Mouse (Mus musculus): Measurements from ENCODE around the gene Rapgef3. TPM values are rescaled to one million over a fixed set of nuclear protein-coding genes. Genes with fewer than 3 reads are reported as not detected.

Gene Rapgef3
- total RNA-seq, 2 experiments from 2014 or later, result 33.1 to 35.1 TPM

DNA sequence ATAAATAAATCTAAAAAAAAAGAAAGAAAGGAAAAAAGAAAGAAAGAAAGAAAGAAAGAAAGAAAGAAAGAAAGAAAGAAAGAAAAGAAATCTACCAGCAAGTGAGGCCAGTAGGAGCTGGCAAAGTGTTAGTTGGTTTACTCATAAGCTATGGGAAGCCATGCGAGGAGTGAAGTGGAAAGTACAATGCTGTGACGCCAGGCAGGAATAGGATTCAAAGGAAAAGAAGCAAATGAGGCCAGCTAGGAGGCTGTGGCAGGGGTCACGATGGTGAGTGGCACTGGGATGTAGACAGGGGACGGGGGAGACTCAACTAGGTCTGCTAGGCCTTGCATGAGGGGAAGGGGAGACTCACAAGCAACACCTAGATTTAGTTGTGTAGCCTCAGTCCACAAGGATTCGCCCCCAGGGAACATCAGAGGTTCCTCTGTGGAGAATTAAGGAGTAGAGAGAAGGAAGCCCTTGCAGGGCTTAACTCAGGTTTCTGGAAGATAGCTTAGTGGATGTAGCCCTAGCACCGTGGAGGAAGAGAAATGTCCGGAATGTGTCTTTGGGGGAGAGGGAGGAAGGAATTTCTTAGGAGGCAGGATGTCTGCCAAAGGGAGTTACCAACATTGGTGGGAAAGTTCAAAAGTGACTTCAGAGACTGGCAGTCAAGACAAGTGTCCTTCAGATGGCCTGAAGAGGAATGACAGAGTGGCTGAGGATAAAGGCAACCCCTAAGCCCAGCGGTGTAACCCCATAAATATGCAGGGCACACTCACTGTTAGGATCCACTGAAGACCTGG lies 10.7 kb upstream of the Rapgef3 start, which contains the start of gene Slc48a1:
TSS of gene Slc48a1 (plus strand) at position 210 of the 788 bp plus-strand sequence.
- DNase-seq (ENCODE audit: low spot score in 2 of 2), result no peak
- intact Hi-C loops (cut with DNase I), result no loop called here

- no peak for DNase-seq (ENCODE audit: low spot score in 2 of 2)
- intact Hi-C loops (cut with DNase I), result loop anchor here (1.0 kb wide), 1 partner anchor 59 kb away; no protein-coding TSS in a partner anchor
These were observed 9.1 kb upstream of the Rapgef3 start for GRCm38 (mm10) chr15:97776919-97777318.

GRCm38 (mm10) chr15:97776514-97776913 lies 8.7 kb upstream of the Rapgef3 start:
- intact Hi-C loops (cut with DNase I), result loop anchor here (1.0 kb wide), 1 partner anchor 58 kb away; no protein-coding TSS in a partner anchor
- peak; percentile 73 to 81 for DNase-seq (ENCODE audit: low spot score in 2 of 2)

DNA sequence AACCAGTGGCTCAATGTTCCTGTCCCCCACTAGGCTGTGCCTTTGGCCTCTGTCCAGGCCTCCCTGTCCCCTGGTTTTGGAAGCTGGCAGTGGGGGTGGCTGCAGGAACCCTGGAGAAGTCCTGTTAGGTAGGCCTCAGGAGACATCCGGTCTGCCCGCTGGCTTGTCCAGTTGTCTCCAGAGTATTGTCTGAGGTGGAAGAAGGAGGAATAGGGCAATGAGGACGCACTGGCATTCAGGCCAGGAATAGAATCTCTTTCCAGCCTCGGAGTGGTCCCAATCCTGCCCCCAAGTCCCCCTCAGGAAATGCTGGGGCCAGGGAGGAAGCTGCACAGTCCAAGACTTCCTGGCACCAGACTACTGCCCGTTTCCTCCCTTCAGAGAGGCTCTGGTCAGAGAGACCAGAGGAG lies 6.2 kb upstream of the Rapgef3 start:
- no peak for DNase-seq (ENCODE audit: low spot score in 2 of 2)
- intact Hi-C loops (cut with DNase I), result no loop called here

GRCm38 (mm10) chr15:97773108-97773507 lies 5.3 kb upstream of the Rapgef3 start:
- intact Hi-C loops (cut with DNase I), result no loop called here
- no peak for DNase-seq (ENCODE audit: low spot score in 2 of 2)

GRCm38 (mm10) chr15:97770280-97770679 lies 2.5 kb upstream of the Rapgef3 start:
- intact Hi-C loops (cut with DNase I), result no loop called here
- DNase-seq (ENCODE audit: low spot score in 2 of 2), result no peak

- DNase-seq (ENCODE audit: low spot score in 2 of 2), result no peak
- intact Hi-C loops (cut with DNase I), result loop anchor here (5.0 kb wide), 1 partner anchor 46 kb away; no protein-coding TSS in a partner anchor
These were observed 420 bp upstream of the Rapgef3 start for GRCm38 (mm10) chr15:97768192-97768591.

DNA sequence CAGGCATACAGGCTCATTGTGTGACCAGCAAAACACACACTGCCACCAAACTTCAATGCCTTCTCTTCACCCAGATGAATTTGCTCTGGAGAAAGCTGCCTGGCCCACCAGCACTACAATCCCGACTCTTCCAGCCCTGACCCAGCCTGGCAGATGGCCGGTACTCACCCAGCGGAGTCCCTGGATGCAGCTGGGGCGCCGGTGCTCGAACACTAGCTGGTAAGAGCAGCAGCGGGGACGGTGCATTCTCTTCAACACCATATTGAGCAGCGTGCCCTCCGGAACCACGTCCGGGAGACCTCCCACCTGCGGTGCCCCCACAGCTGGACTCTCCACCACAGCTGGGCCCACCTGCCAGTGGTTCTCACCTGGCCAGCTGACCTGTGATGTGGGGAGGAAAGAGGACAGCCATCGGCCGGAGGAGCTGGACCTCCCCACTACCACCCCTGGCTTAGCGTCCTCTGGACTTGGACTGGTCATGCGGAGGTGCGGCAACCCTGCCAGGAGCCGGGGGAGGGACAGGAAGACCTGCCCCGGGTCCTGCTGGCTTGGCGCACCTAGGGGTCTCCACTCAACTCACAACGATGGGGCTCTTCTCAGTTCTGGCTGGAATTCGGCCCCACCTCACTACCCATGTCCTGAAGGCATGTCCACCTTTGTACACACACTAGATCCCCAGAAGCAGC lies 1.0 kb downstream of the Rapgef3 start:
- intact Hi-C loops (cut with DNase I), result loop anchor here (1.0 to 5.0 kb wide), 2 partner anchors 16 to 44 kb away; no protein-coding TSS in a partner anchor

GRCm38 (mm10) chr15:97766194-97766593 lies 1.6 kb downstream of the Rapgef3 start:
- intact Hi-C loops (cut with DNase I), result loop anchor here (5.0 kb wide), 1 partner anchor 44 kb away; no protein-coding TSS in a partner anchor
- peak; percentile 26 to 40 for DNase-seq (ENCODE audit: low spot score in 2 of 2)

More for the DNA sequence above, 1.0 kb downstream of the Rapgef3 start:
- no peak for DNase-seq (ENCODE audit: low spot score in 2 of 2)

- DNase-seq (ENCODE audit: low spot score in 2 of 2), result no peak
- intact Hi-C loops (cut with DNase I), result loop anchor here (5.0 kb wide), 1 partner anchor 43 kb away; no protein-coding TSS in a partner anchor
These were observed 2.5 kb downstream of the Rapgef3 start for GRCm38 (mm10) chr15:97765090-97765794.

GRCm38 (mm10) chr15:97764532-97764931 lies 3.2 kb downstream of the Rapgef3 start:
- intact Hi-C loops (cut with DNase I), result no loop called here
- no peak for DNase-seq (ENCODE audit: low spot score in 2 of 2)

DNA sequence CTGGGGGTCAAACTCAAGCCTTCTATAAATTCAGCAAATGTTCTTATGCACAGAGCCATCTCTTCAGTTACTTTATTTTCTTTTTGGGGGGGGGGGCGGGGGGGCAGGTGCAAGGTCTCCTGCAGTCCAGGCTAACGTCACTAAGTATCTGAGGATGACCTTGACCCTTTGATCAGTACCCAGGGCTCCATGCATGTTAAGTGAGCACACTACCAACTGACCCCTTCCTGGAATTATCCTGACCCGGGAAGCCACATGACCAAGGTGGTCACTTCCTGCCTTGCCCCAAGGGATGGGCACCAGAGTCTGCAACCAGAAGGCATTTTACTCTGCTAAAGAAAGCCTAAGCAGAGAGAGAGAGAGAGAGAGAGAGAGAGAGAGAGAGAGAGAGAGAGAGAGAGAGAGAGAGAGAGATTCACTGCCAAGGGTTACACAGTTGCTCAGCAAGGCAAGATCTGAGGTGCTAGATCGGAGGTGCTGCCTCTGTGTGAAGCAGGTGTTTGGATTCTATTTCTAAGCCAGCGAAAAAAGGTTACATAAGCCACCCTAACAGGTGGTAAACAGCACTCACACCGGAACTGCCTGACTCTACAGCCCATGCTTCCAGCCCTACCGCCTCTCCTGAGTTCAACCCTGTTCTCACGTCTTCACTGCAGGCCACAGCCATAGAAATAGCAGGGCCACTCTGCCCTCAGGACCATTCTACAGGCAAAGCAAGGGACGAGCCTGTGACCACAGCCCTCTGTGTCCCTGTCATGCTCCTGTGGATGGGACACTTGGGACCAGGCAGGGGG lies 4.3 kb downstream of the Rapgef3 start:
- intact Hi-C loops (cut with DNase I), result no loop called here
- DNase-seq (ENCODE audit: low spot score in 2 of 2), result no peak

DNA sequence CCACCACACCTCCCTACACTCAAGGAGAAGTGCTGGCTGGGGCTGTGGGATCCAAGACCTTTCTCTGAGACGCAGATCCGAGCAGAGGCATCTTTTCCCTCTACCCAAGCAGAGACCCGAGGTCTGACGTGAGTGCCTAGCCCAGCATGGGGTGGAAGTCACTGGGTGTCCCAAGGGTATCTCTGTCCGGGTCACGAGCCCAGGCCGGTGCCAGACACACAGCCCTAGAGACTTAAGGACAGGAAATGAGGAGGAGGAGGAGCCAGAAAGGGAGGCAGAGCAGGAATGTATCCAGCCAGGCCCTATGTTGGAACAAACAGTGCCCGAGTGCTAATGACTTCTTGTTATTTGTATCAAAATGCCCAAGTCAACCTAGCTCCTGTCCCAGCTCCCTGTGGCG lies 5.0 kb downstream of the Rapgef3 start:
- intact Hi-C loops (cut with DNase I), result no loop called here
- DNase-seq (ENCODE audit: low spot score in 2 of 2), result no peak

GRCm38 (mm10) chr15:97761438-97761837 lies 6.3 kb downstream of the Rapgef3 start:
- DNase-seq (ENCODE audit: low spot score in 2 of 2), result no peak
- intact Hi-C loops (cut with DNase I), result no loop called here

DNA sequence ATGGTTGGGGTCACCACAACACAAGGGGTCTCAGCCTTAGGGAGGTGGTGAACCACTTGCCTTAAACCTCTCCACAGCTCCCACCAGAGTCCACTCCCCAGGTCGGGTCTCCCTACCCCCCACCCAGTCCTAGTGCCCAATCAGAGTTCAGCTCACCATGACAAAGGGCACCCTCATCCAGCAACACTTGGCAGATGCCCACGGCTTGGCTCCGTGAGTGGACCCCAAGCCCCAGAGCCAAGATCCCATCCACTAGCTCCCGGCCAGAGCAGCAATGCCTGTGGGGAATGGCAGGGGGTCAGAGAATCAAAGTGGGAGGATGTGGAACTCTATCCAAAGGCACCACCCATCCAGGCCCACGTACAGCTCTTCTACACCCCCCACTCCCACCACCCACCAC lies 6.8 kb downstream of the Rapgef3 start:
- intact Hi-C loops (cut with DNase I), result no loop called here
- no peak for DNase-seq (ENCODE audit: low spot score in 2 of 2)

DNA sequence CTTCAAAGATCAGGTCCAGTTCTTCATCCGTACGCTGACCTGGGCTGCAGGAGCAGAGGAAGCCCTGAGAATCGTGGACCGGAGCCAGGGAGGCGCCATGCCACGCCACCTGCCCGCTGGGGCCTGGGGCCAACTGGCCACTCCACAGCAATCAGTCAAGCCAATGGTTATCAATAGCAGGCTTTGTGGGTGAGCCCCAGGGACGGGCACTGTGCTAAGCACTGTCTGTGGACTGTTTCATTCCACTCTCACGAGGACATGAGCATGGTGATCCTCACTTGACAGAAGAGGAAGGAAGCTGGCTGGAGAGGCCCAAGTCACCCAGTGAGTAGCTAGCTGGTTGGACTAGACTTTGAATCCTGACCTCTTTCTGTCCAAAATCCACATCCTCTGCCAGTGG lies 7.8 kb downstream of the Rapgef3 start:
- intact Hi-C loops (cut with DNase I), result no loop called here
- peak; percentile 49 to 58 for DNase-seq (ENCODE audit: low spot score in 2 of 2)

DNA sequence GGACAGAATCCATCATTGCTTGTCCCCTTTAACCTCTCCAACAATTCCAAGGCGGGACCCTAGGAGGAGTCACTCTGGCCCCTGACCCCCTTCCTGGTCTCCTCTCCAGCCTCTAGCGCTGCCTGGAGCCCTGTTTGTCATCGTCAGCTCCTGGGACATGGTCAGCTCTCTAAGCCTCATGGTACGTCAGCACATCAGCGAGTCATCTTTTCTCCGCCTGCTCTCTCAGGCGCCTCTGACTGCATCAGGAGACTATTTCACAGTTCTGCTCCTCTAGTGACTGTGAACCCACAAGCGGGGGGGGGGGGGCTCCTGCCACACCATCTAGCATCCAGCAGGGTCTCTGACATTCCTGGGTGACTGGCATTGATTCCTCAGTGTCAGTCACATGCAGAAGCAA lies 12.4 kb downstream of the Rapgef3 start:
- intact Hi-C loops (cut with DNase I), result no loop called here
- DNase-seq (ENCODE audit: low spot score in 2 of 2), result no peak

DNA sequence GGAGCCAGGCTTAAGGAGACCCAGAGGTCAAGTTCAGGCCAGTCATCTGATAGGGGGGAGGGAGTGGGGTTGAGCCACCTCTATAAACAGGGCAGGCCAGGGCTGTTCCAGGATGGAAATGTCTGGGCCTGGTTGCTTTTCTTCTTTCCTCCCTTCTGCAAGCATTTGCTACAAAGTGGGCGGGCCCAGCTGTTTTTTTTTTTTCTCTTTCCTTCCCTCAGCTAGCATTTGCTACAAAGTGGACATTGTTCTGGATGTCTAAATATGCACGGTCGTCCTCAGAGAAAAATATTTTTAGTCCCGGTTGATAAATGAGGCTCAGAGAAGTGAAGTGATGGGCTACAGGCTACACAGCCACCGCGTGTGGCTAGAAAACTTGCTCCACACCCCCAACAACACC lies 13.3 kb downstream of the Rapgef3 start:
- DNase-seq (ENCODE audit: low spot score in 2 of 2), result peak in 1 of 2 experiments; percentile 28
- intact Hi-C loops (cut with DNase I), result no loop called here

DNA sequence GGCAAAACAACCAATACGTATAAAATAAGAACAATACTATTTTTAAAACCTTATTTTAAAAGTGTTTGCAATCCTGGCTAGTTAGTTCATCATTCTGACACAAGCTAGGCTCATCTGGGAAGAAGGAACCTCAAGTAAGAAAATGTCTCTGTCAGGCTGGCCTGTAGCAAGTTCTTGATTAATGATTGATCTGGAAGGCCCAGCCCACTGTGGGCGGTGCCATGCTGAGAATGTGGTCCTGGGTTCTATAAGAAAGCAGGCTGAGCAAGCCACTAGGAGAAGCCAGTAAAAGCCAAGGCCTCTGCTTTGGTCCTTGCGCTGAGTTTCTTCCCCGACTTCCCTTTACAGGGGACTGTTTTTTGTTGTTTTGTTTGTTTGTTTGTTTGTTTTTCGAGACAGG lies 15.3 kb downstream of the Rapgef3 start:
- intact Hi-C loops (cut with DNase I), result no loop called here

More for the DNA sequence above, 15.3 kb downstream of the Rapgef3 start:
- no peak for DNase-seq (ENCODE audit: low spot score in 2 of 2)

Measured in left cerebral cortex, postnatal 25 days (tissue).